Mouse (Mus musculus) ES-E14 (cell line): ENCODE results near the gene Foxp4.

Experiments used
- CHD2 ChIP-seq: IDR thresholded peaks from 2 replicates; pipeline ENCODE4 v1.6.1; 2014; ENCODE audit warnings: mild to moderate bottlenecking, low read depth, low read length, inconsistent platforms
- HCFC1 ChIP-seq: IDR thresholded peaks from 2 replicates; pipeline ENCODE4 v1.6.1; 2012; ENCODE audit warnings: low read length, inconsistent platforms, borderline replicate concordance; ENCODE audit not compliant: insufficient read depth
- MAFK ChIP-seq: IDR thresholded peaks from 2 replicates; pipeline ENCODE4 v1.6.1; 2014; ENCODE audit warnings: mild to moderate bottlenecking, low read depth, low read length, inconsistent platforms; ENCODE audit not compliant: insufficient read depth
- ZC3H11A ChIP-seq: IDR thresholded peaks from 2 replicates; pipeline ENCODE4 v1.6.1; 2012; ENCODE audit warnings: low read depth, mild to moderate bottlenecking, inconsistent platforms, low read length, borderline replicate concordance
- ZNF384 ChIP-seq: IDR thresholded peaks from 2 replicates; pipeline ENCODE4 v1.6.1; 2012; ENCODE audit warnings: low read depth, low read length, inconsistent platforms

DNA sequence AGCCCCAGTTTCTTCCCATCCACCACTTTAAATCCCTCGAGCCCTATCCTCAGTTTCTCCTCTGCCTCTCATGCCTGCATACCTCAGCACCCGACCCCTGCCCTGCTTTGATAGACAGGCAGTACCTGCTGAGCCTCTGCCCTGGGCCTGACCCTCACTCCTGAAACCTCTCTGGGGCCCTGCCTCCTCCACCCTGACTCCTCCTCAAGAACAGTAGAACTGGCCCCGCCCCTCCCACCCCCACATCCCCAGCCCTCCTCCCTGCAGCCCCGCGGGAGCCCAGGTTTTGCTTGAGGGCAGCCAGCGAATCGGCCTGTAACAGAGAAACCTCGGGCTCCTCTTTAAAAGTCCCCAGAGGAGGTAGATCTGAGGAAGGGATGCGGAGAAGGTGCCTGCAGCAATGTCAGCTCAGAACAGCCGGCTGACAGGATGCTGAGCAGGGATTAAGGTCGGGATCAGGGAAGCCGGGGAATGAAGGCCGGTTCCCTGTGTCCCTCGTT lies 22.5 kb upstream of the Foxp4 start:
- TF ChIP-seq CHD2: no peak
- TF ChIP-seq ZNF384: no peak
- no peak for TF ChIP-seq HCFC1
- no peak for TF ChIP-seq MAFK
- no peak for TF ChIP-seq ZC3H11A
